Mouse (Mus musculus): ENCODE data around the gene Hkdc1. TPM values are rescaled to one million over a fixed set of nuclear protein-coding genes. Genes with fewer than 3 reads are reported as not detected.
"Not testable (repeated sequence)": the region's sequence is repeated elsewhere in the genome, so short reads cannot be mapped to it uniquely, and the experiment has no call there.

Hkdc1 gene
- polyA plus RNA-seq (2015; fragmentation: Nextera tagmentation; extraction: Ambion mirVana), result 28.5 and 35.1 TPM in 2 replicates

- 30% methylated on average over 15 of the region's 15 CpGs for WGBS
- H3K27ac ChIP-seq, result peak within 1 kb of the TSS; percentile 54
- H3K4me1 ChIP-seq (replicated peaks), result peaks cover 21% of the 10 kb centered on the region
- H3K4me2 ChIP-seq (replicated peaks), result peak within 1 kb of the TSS; percentile 38
- no peaks in the 10 kb centered on the region for H3K36me3 ChIP-seq
- peak; percentile 71 for ATAC-seq
- H3K9me3 ChIP-seq, result no peaks in the 10 kb centered on the region
- H3K4me3 ChIP-seq (replicated peaks), result peak within 1 kb of the TSS; percentile 24
- no peaks in the 10 kb centered on the region for H3K27me3 ChIP-seq (replicated peaks)
- peak within 1 kb of the TSS; percentile 13; the same call in 1 of the 2 replicates for H3K9ac ChIP-seq
Observed at GRCm38 (mm10) chr10:62422255-62422654, at the start of gene Hkdc1. Gene Hkdc1, minus strand, starts transcription at chr10:62422491.

GRCm38 (mm10) chr10:62471105-62471504 is 48.8 kb upstream of the Hkdc1 start:
- no peak overlapping the region for H3K4me3 ChIP-seq (replicated peaks)
- H3K9ac ChIP-seq, result no peak overlapping the region
- no peaks in the 10 kb centered on the region; the same call in 1 of the 2 replicates for H3K36me3 ChIP-seq
- H3K9me3 ChIP-seq, result no peaks in the 10 kb centered on the region
- H3K4me2 ChIP-seq (replicated peaks), result no peak overlapping the region
- H3K4me1 ChIP-seq (replicated peaks), result no peaks in the 10 kb centered on the region
- no peak for ATAC-seq
- 72% methylated on average over 5 of the region's 5 CpGs for WGBS
- H3K27me3 ChIP-seq (replicated peaks), result no peaks in the 10 kb centered on the region
- H3K27ac ChIP-seq, result no peak overlapping the region

GRCm38 (mm10) chr10:62469736-62470135 is 47.4 kb upstream of the Hkdc1 start:
- Histone ChIP-seq H3K4me2 (replicated peaks) (no peak overlapping the region), H3K27me3 (replicated peaks) (no peaks in the 10 kb centered on the region)

GRCm38 (mm10) chr10:62461321-62461720 is 39.0 kb upstream of the Hkdc1 start:
- H3K27me3 ChIP-seq (replicated peaks), result no peaks in the 10 kb centered on the region
- H3K4me3 ChIP-seq (replicated peaks), result no peak overlapping the region
- no peak overlapping the region for H3K9ac ChIP-seq
- no peaks in the 10 kb centered on the region for H3K9me3 ChIP-seq
- no peak overlapping the region for H3K4me2 ChIP-seq (replicated peaks)
- no peaks in the 10 kb centered on the region for H3K4me1 ChIP-seq (replicated peaks)
- ATAC-seq, result no peak
- peaks cover 10% of the 10 kb centered on the region for H3K36me3 ChIP-seq
- no peak overlapping the region for H3K27ac ChIP-seq

More at GRCm38 (mm10) chr10:62469736-62470135, 47.4 kb upstream of the Hkdc1 start:
- no peak overlapping the region for H3K9ac ChIP-seq
- no peak for ATAC-seq
- H3K4me1 ChIP-seq (replicated peaks), result no peaks in the 10 kb centered on the region
- WGBS, result 90% methylated on average over 4 of the region's 4 CpGs
- no peaks in the 10 kb centered on the region for H3K9me3 ChIP-seq
- H3K27ac ChIP-seq, result no peak overlapping the region
- no peaks in the 10 kb centered on the region; the same call in 1 of the 2 replicates for H3K36me3 ChIP-seq
- no peak overlapping the region for H3K4me3 ChIP-seq (replicated peaks)

- H3K36me3 ChIP-seq; H3K9me3 ChIP-seq; H3K9ac ChIP-seq; ATAC-seq; H3K4me2 ChIP-seq (replicated peaks); H3K4me3 ChIP-seq (replicated peaks); H3K4me1 ChIP-seq (replicated peaks); H3K27me3 ChIP-seq (replicated peaks); H3K27ac ChIP-seq: not testable (repeated sequence)
- 67% methylated on average over 11 of the region's 11 CpGs for WGBS
Observed at GRCm38 (mm10) chr10:62452001-62452400, 29.7 kb upstream of the Hkdc1 start.

- Histone ChIP-seq H3K9ac (peak overlapping the region; percentile 100; the same call in 1 of the 2 replicates), H3K4me2 (replicated peaks) (peak overlapping the region; percentile 68), H3K36me3 (peaks cover 11% of the 10 kb centered on the region), H3K9me3 (no peaks in the 10 kb centered on the region), H3K27ac (peak overlapping the region; percentile 89), H3K4me1 (replicated peaks) (peaks cover 7% of the 10 kb centered on the region; the same call in 1 of the 2 replicates), H3K27me3 (replicated peaks) (no peaks in the 10 kb centered on the region), H3K4me3 (replicated peaks) (peak overlapping the region; percentile 100)
- ATAC-seq, result peak; percentile 44; the same call in 1 of the 2 replicates
- 32% methylated on average over 18 of the region's 18 CpGs for WGBS
Observed at GRCm38 (mm10) chr10:62450280-62450640, 28.0 kb upstream of the Hkdc1 start.

GRCm38 (mm10) chr10:62449364-62450279 is 27.3 kb upstream of the Hkdc1 start, which contains the start of the genes 4930507D05Rik and Supv3l1:
Gene 4930507D05Rik, plus strand, starts transcription at chr10:62449489.
Gene Supv3l1, minus strand, starts transcription at chr10:62449738.
- Histone ChIP-seq H3K4me3 (replicated peaks) (peak within 1 kb of the TSS; percentile 100), H3K4me1 (replicated peaks) (peaks cover 7% of the 10 kb centered on the region; the same call in 1 of the 2 replicates), H3K4me2 (replicated peaks) (peak within 1 kb of the TSS; percentile 68), H3K36me3 (peaks cover 11% of the 10 kb centered on the region), H3K9me3 (no peaks in the 10 kb centered on the region), H3K27ac (peak within 1 kb of the TSS; percentile 89), H3K27me3 (replicated peaks) (no peaks in the 10 kb centered on the region), H3K9ac (peak within 1 kb of the TSS; percentile 100)
- WGBS, result under 1% methylated on average over 73 of the region's 73 CpGs
- ATAC-seq, result peak; percentile 93

GRCm38 (mm10) chr10:62430427-62430826 is 8.1 kb upstream of the Hkdc1 start:
- ATAC-seq, result no peak
- Histone ChIP-seq H3K27ac (no peak overlapping the region), H3K36me3 (peaks cover 38% of the 10 kb centered on the region)

GRCm38 (mm10) chr10:62425081-62425871 is 3.0 kb upstream of the Hkdc1 start:
- Histone ChIP-seq H3K4me1 (replicated peaks) (peaks cover 15% of the 10 kb centered on the region; the same call in 1 of the 2 replicates), H3K4me3 (replicated peaks) (no peak overlapping the region), H3K9me3 (no peaks in the 10 kb centered on the region), H3K36me3 (peaks cover 13% of the 10 kb centered on the region), H3K4me2 (replicated peaks) (no peak overlapping the region), H3K27ac (peak overlapping the region; percentile 71), H3K27me3 (replicated peaks) (no peaks in the 10 kb centered on the region), H3K9ac (no peak overlapping the region)
- peak; percentile 63 for ATAC-seq
- 33% methylated on average over 9 of the region's 9 CpGs for whole genome bisulfite sequencing

More at GRCm38 (mm10) chr10:62430427-62430826, 8.1 kb upstream of the Hkdc1 start:
- no peaks in the 10 kb centered on the region for H3K9me3 ChIP-seq
- no peaks in the 10 kb centered on the region for H3K27me3 ChIP-seq (replicated peaks)
- no peak overlapping the region for H3K4me2 ChIP-seq (replicated peaks)
- H3K4me1 ChIP-seq (replicated peaks), result peaks cover 5% of the 10 kb centered on the region; the same call in 1 of the 2 replicates
- 90% methylated on average over 5 of the region's 5 CpGs for WGBS
- no peak overlapping the region for H3K9ac ChIP-seq
- no peak overlapping the region for H3K4me3 ChIP-seq (replicated peaks)

GRCm38 (mm10) chr10:62421127-62421526 is 1.2 kb downstream of the Hkdc1 start:
- Histone ChIP-seq H3K9me3 (no peaks in the 10 kb centered on the region), H3K4me2 (replicated peaks) (peak overlapping the region; percentile 38), H3K27me3 (replicated peaks) (no peaks in the 10 kb centered on the region), H3K9ac (no peak overlapping the region), H3K27ac (peak overlapping the region; percentile 32), H3K4me1 (replicated peaks) (peaks cover 21% of the 10 kb centered on the region), H3K4me3 (replicated peaks) (peak overlapping the region; percentile 24), H3K36me3 (no peaks in the 10 kb centered on the region)
- ATAC-seq, result no peak
- 70% methylated on average over 3 of the region's 3 CpGs for WGBS

- peaks cover 19% of the 10 kb centered on the region for H3K4me1 ChIP-seq (replicated peaks)
- no peak overlapping the region for H3K9ac ChIP-seq
- H3K36me3 ChIP-seq, result no peaks in the 10 kb centered on the region
- H3K4me3 ChIP-seq (replicated peaks), result no peak overlapping the region
- 50% methylated on average over 6 of the region's 6 CpGs for WGBS
- no peaks in the 10 kb centered on the region for H3K9me3 ChIP-seq
- peak overlapping the region; percentile 38 for H3K4me2 ChIP-seq (replicated peaks)
- H3K27ac ChIP-seq, result peak overlapping the region; percentile 32
- no peak for ATAC-seq
- H3K27me3 ChIP-seq (replicated peaks), result no peaks in the 10 kb centered on the region
Observed at GRCm38 (mm10) chr10:62420399-62420798, 1.9 kb downstream of the Hkdc1 start.

GRCm38 (mm10) chr10:62419422-62419821 is 2.9 kb downstream of the Hkdc1 start:
- H3K4me3 ChIP-seq (replicated peaks), result no peak overlapping the region
- H3K27me3 ChIP-seq (replicated peaks), result no peaks in the 10 kb centered on the region
- no peaks in the 10 kb centered on the region for H3K9me3 ChIP-seq
- H3K36me3 ChIP-seq, result no peaks in the 10 kb centered on the region
- no peak overlapping the region for H3K9ac ChIP-seq
- peaks cover 15% of the 10 kb centered on the region for H3K4me1 ChIP-seq (replicated peaks)
- peak overlapping the region; percentile 48; the same call in 1 of the 2 replicates for H3K27ac ChIP-seq
- WGBS, result 61% methylated on average over 5 of the region's 5 CpGs
- peak; percentile 59 for ATAC-seq
- peak overlapping the region; percentile 38; the same call in 1 of the 2 replicates for H3K4me2 ChIP-seq (replicated peaks)

Measured in intestine, embryonic 15.5 days (tissue).